ENCODE assay signal across 13 mouse cellular contexts in genomic region chr1:92707917-92708897, GRCm38 (mm10). TPM values are rescaled to one million over a fixed set of nuclear protein-coding genes. Genes with fewer than 3 reads are reported as not detected.
DNase-seq lines count a peak whose midpoint lies in the region; ATAC-seq and TF ChIP-seq lines count a peak whose summit lies in the region.
"Had no signal": no experiment of that assay in that cellular context is flagged by ENCODE, and none has a peak within 500 bp of the region (broad histone marks: within the 10 kb centered on the region; RNA-seq: fewer than 3 reads in every experiment).

No protein-coding gene starts in this region.

- no peak overlapping the region for H3K9ac ChIP-seq in midbrain, embryonic 11.5 days (ENCODE audit: low read length)
- no peak overlapping the region for H3K9ac ChIP-seq in embryonic facial prominence, embryonic 15.5 days
- no peak overlapping the region for H3K9ac ChIP-seq in stomach, embryonic 14.5 days (replicated peaks; ENCODE audit: low read depth, low read length)
- H3K9ac ChIP-seq: kidney, embryonic 15.5 days had no signal

- no peaks in the 10 kb centered on the region for H3K9me3 ChIP-seq in midbrain, embryonic 11.5 days (ENCODE audit: control insufficient read depth, low read length)
- H3K9me3 ChIP-seq in midbrain, embryonic 10.5 days (replicated peaks), result no peaks in the 10 kb centered on the region
- no peaks in the 10 kb centered on the region for H3K9me3 ChIP-seq in embryonic facial prominence, embryonic 15.5 days (replicated peaks)
- H3K9me3 ChIP-seq in stomach, embryonic 14.5 days (ENCODE audit: control insufficient read depth, low read depth, low read length), result no peaks in the 10 kb centered on the region

- H3K36me3 ChIP-seq in midbrain, embryonic 11.5 days (ENCODE audit: control insufficient read depth, insufficient read depth, low read length), result no peaks in the 10 kb centered on the region
- H3K36me3 ChIP-seq in midbrain, embryonic 10.5 days, result no peaks in the 10 kb centered on the region
- no peaks in the 10 kb centered on the region for H3K36me3 ChIP-seq in embryonic facial prominence, embryonic 15.5 days
- H3K36me3 ChIP-seq in stomach, embryonic 14.5 days (ENCODE audit: control insufficient read depth, insufficient read depth, low read length), result no peaks in the 10 kb centered on the region
- H3K36me3 ChIP-seq: kidney, embryonic 15.5 days had no signal

- no peak for ATAC-seq in midbrain, embryonic 11.5 days (ENCODE audit: low FRiP score)
- ATAC-seq in embryonic facial prominence, embryonic 15.5 days (ENCODE audit: insufficient number of reproducible peaks, low FRiP score, low TSS enrichment, low read depth), result peak; percentile 57
- peak; percentile 21; the same call in 1 of the 2 replicates for ATAC-seq in stomach, embryonic 14.5 days (ENCODE audit: insufficient number of reproducible peaks, insufficient read depth, low FRiP score, low read depth)
- ATAC-seq: forebrain, embryonic 16.5 days had no signal

- H3K4me1 ChIP-seq in midbrain, embryonic 11.5 days (ENCODE audit: control insufficient read depth, insufficient read depth, low read length), result no peaks in the 10 kb centered on the region
- H3K4me1 ChIP-seq in midbrain, embryonic 10.5 days, result 0 out of 2 replicates have a peak, but pooled peaks cover 2% of the 10 kb centered on the region
- H3K4me1 ChIP-seq in embryonic facial prominence, embryonic 15.5 days, result peaks cover 27% of the 10 kb centered on the region
- peaks cover 10% of the 10 kb centered on the region; the same call in 1 of the 2 replicates for H3K4me1 ChIP-seq in stomach, embryonic 14.5 days (ENCODE audit: control insufficient read depth, insufficient read depth, low read length)

- no peak for TF ChIP-seq CTCF in gastrocnemius, adult 2 months (IDR thresholded peaks at IDR 0.05)

- DNase-seq in gastrocnemius, adult 2 months, result no peak
- no peak for DNase-seq in gastrocnemius, adult 8-10 months (ENCODE audit: low spot score in 2 of 2)
- DNase-seq in midbrain, embryonic 11.5 days (ENCODE audit: low spot score, missing footprints), result peak; percentile 69
- DNase-seq in midbrain, embryonic 10.5 days (ENCODE audit: low spot score), result no peak
- no peak for DNase-seq in left cerebral cortex, adult 18-20 months (ENCODE audit: low spot score in 2 of 2)
- DNase-seq in spleen, adult 18-20 months, result no peak
- DNase-seq: cerebellum, adult 2 months had no signal

- H3K4me2 ChIP-seq in midbrain, embryonic 11.5 days, result no peak overlapping the region
- no peak overlapping the region for H3K4me2 ChIP-seq in embryonic facial prominence, embryonic 15.5 days (replicated peaks)
- H3K4me2 ChIP-seq in stomach, embryonic 14.5 days (replicated peaks; ENCODE audit: low read depth, low read length), result no peak overlapping the region
- H3K4me2 ChIP-seq: kidney, embryonic 15.5 days had no signal

- 91% methylated on average over 19 of the region's 19 CpGs for WGBS in midbrain, embryonic 11.5 days
- WGBS in midbrain, embryonic 10.5 days, result 88% methylated on average over 19 of the region's 19 CpGs
- WGBS in embryonic facial prominence, embryonic 15.5 days, result 60% methylated on average over 19 of the region's 19 CpGs
- WGBS in stomach, embryonic 14.5 days, result 73% methylated on average over 19 of the region's 19 CpGs

- intact Hi-C loops in gastrocnemius, adult 2 months (cut with DNase I), result no loop called here

- H3K4me3 ChIP-seq in gastrocnemius, adult 2 months, result no peak overlapping the region
- no peak overlapping the region for H3K4me3 ChIP-seq in midbrain, embryonic 11.5 days (ENCODE audit: low read depth, low read length)
- no peak overlapping the region for H3K4me3 ChIP-seq in midbrain, embryonic 10.5 days
- no peak overlapping the region for H3K4me3 ChIP-seq in embryonic facial prominence, embryonic 15.5 days (replicated peaks)
- H3K4me3 ChIP-seq in stomach, embryonic 14.5 days (ENCODE audit: low read depth, low read length), result no peak overlapping the region
- H3K4me3 ChIP-seq: kidney, embryonic 15.5 days had no signal

- H3K27ac ChIP-seq in gastrocnemius, adult 2 months, result 0 out of 2 replicates have a peak overlapping the region, but pooled peaks have one; percentile 81
- no peak overlapping the region for H3K27ac ChIP-seq in midbrain, embryonic 11.5 days (ENCODE audit: low read depth, low read length)
- H3K27ac ChIP-seq in midbrain, embryonic 10.5 days (replicated peaks), result no peak overlapping the region
- H3K27ac ChIP-seq in embryonic facial prominence, embryonic 15.5 days (replicated peaks), result peak overlapping the region; percentile 65; the same call in 1 of the 2 replicates
- peak overlapping the region; percentile 58; the same call in 1 of the 2 replicates for H3K27ac ChIP-seq in stomach, embryonic 14.5 days (ENCODE audit: low read length)
- H3K27ac ChIP-seq: kidney, embryonic 15.5 days had no signal

- no peaks in the 10 kb centered on the region for H3K27me3 ChIP-seq in midbrain, embryonic 11.5 days (ENCODE audit: control insufficient read depth, insufficient read depth, low read length)
- H3K27me3 ChIP-seq in midbrain, embryonic 10.5 days (ENCODE audit: low read depth, poor library complexity, severe bottlenecking), result no peaks in the 10 kb centered on the region
- no peaks in the 10 kb centered on the region for H3K27me3 ChIP-seq in embryonic facial prominence, embryonic 15.5 days
- H3K27me3 ChIP-seq in stomach, embryonic 14.5 days (ENCODE audit: control insufficient read depth, insufficient read depth, low read length), result no peaks in the 10 kb centered on the region
- H3K27me3 ChIP-seq: kidney, embryonic 15.5 days had no signal

RNA-seq across cellular contexts. Expression of gene Otos, which starts 59.6 kb away (rescaled TPM):
- total RNA-seq in gastrocnemius, adult 2 months (2021), result not detected
- not detected for total RNA-seq in gastrocnemius, adult 8-10 months (2022)
- polyA plus RNA-seq in midbrain, embryonic 11.5 days (2014; fragmentation: Nextera tagmentation; extraction: Ambion mirVana), result 0.08 TPM in 1 of 2 replicates, not detected in the other
- 0.07 TPM in 1 of 2 replicates, not detected in the other for polyA plus RNA-seq in midbrain, embryonic 10.5 days (2016; fragmentation: Nextera tagmentation; extraction: Ambion mirVana)
- 0.11 and 0.17 TPM in 2 replicates for polyA plus RNA-seq in embryonic facial prominence, embryonic 15.5 days (2015; fragmentation: Nextera tagmentation; extraction: Ambion mirVana)
- polyA plus RNA-seq in stomach, embryonic 14.5 days (2014; fragmentation: Nextera tagmentation; extraction: Ambion mirVana), result 0.14 TPM in 1 of 2 replicates, not detected in the other
- not detected for total RNA-seq in left cerebral cortex, adult 18-20 months (2021)
- total RNA-seq: adrenal gland, adult 18-20 months; left cerebral cortex, postnatal 36 days had no signal

Comparison
In these comparisons a context has a peak if more than half of its experiments do, and no peak if none do; other contexts are left out.
1. H3K27ac ChIP-seq: peak in gastrocnemius, adult 2 months (single experiment), embryonic facial prominence, embryonic 15.5 days (single experiment) and stomach, embryonic 14.5 days (single experiment); none in midbrain, embryonic 11.5 days (single experiment) and midbrain, embryonic 10.5 days (single experiment).